Mouse (Mus musculus): ENCODE results near the gene Wnt7a. TPM values are rescaled to one million over a fixed set of nuclear protein-coding genes. Genes with fewer than 3 reads are reported as not detected.

The Wnt7a gene
- not detected in 2 replicates for polyA plus RNA-seq (2012; rRNA removed; ENCODE audit: low replicate concordance)

DNA sequence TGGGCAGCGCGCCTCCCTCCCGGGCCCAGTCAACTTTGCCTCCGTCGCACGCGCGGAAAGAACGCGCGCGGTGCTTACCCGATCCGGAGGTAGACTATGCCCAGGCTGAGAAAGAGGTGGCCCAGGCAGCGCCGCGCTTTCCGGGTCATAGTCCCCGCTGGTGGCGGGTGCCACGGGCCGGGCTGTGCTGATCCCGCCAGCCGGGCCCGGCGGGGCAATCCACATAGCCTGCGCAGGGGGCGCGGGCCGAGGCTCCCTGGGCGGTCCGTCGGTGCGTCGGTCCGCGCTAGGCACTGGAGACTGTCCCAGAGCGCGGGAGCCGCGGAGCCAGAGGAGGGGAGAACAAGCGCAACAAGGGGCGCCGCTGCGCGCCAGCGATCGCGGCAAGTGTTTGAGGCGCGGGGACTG is at the start of gene Wnt7a:
Gene Wnt7a, minus strand, starts transcription at position 403 of the 408 bp plus-strand sequence.

Other genes with a start within 250 kb of the Wnt7a start
- 15.9 and 21.1 TPM in 2 replicates for gene Fbln2, start 198.9 kb downstream of the Wnt7a start, polyA plus RNA-seq (2012; rRNA removed; ENCODE audit: low replicate concordance)
- 4.2 and 4.4 TPM in 2 replicates for gene Chchd4, start 62.2 kb upstream of the Wnt7a start, polyA plus RNA-seq (2012; rRNA removed; ENCODE audit: low replicate concordance)
- gene Tmem43, start 62.3 kb upstream of the Wnt7a start, polyA plus RNA-seq (2012; rRNA removed; ENCODE audit: low replicate concordance): 15.7 and 17.7 TPM in 2 replicates
- gene Xpc, start 104.5 kb upstream of the Wnt7a start, polyA plus RNA-seq (2012; rRNA removed; ENCODE audit: low replicate concordance): 2.2 and 2.7 TPM in 2 replicates
- 14.3 and 15.3 TPM in 2 replicates for gene Lsm3, start 104.6 kb upstream of the Wnt7a start, polyA plus RNA-seq (2012; rRNA removed; ENCODE audit: low replicate concordance)

Data from duodenum, adult 2 months (tissue).